Mouse (Mus musculus) heart, postnatal 0 days (tissue): Measurements from ENCODE around the gene Fam117a.

Experiments
- CTCF ChIP-seq: IDR thresholded peaks from 2 replicates; pipeline ENCODE4 v1.5.1; 2016; ENCODE audit warnings: antibody characterized with exemption, control low read depth, low read depth
- EP300 ChIP-seq: IDR thresholded peaks from 2 replicates; pipeline ENCODE4 v1.6.1; 2016; ENCODE audit warnings: antibody characterized with exemption, low read depth

- TF ChIP-seq CTCF, result no peak
- no peak for TF ChIP-seq EP300
These were observed 30.4 kb downstream of the Fam117a start for GRCm38 (mm10) chr11:95367011-95367735.
